Mouse (Mus musculus) hindbrain, embryonic 11.5 days (tissue): ENCODE data around the gene Cyp2d22. TPM values are rescaled to one million over a fixed set of nuclear protein-coding genes. Genes with fewer than 3 reads are reported as not detected.

Experiments
- ATAC-seq: fragments of 200-750 bp; cut with Nextera tagmentation; 2 replicates; pipeline ENCODE4 v1.8.0; 2017; ENCODE audit warnings: mild to moderate bottlenecking, moderate TSS enrichment, moderate library complexity; ENCODE audit not compliant: low FRiP score
- DNase-seq: peaks from one replicate; pipeline ENCODE4 v3.0.0-alpha.2; 2015; ENCODE audit warnings: low spot score
- H3K27ac ChIP-seq: fragments of 300-500 bp; sonication (generic); 2 replicates; pipeline ENCODE4 v1.5.1; 2014; ENCODE audit warnings: mild to moderate bottlenecking, low read depth, low read length
- H3K27me3 ChIP-seq: fragments of 300-500 bp; sonication (generic); 2 replicates; pipeline ENCODE4 v1.6.1; 2014; ENCODE audit warnings: mild to moderate bottlenecking, low read length, moderate library complexity, mixed read lengths; ENCODE audit not compliant: control insufficient read depth, insufficient read depth
- H3K36me3 ChIP-seq: fragments of 300-500 bp; sonication (generic); 2 replicates; pipeline ENCODE4 v1.6.1; 2014; ENCODE audit warnings: mild to moderate bottlenecking, low read length, moderate library complexity, mixed read lengths; ENCODE audit not compliant: control insufficient read depth, insufficient read depth
- H3K4me1 ChIP-seq: fragments of 300-500 bp; sonication (generic); replicated peaks from 2 replicates; pipeline ENCODE4 v1.6.1; 2014; ENCODE audit warnings: low read length, mixed read lengths; ENCODE audit not compliant: control insufficient read depth, insufficient read depth
- H3K4me2 ChIP-seq: fragments of 300-500 bp; sonication (generic); replicated peaks from 2 replicates; pipeline ENCODE4 v1.6.1; 2014; ENCODE audit warnings: mild to moderate bottlenecking, low read depth, low read length
- H3K4me3 ChIP-seq: fragments of 300-500 bp; sonication (generic); 2 replicates; pipeline ENCODE4 v1.5.1; 2014; ENCODE audit warnings: low read depth, low read length
- H3K9ac ChIP-seq: fragments of 300-500 bp; sonication (generic); 2 replicates; pipeline ENCODE4 v1.6.1; 2014; ENCODE audit warnings: low read depth, low read length
- H3K9me3 ChIP-seq: fragments of 300-500 bp; sonication (generic); 2 replicates; pipeline ENCODE4 v1.6.1; 2016; ENCODE audit warnings: low read length; ENCODE audit not compliant: control insufficient read depth
- WGBS: fragments of 180-500 bp; shearing (Covaris S2); extraction: QIAGEN DNeasy Blood & Tissue Kit; methylation state at CpG from one replicate; pipeline ENCODE4 v1.1.7; 2014; 5-methylcytosine and 5-hydroxymethylcytosine counted together
- polyA plus RNA-seq: library from polyadenylated mRNA; unstranded; fragments of >200 nt; fragmentation: Nextera tagmentation; extraction: Ambion mirVana; gene quantifications from 2 replicates; pipeline ENCODE4 v1.2.1, GENCODE M21; 2014

The Cyp2d22 gene
- 1.8 and 2.1 TPM in 2 replicates for polyA plus RNA-seq

DNA sequence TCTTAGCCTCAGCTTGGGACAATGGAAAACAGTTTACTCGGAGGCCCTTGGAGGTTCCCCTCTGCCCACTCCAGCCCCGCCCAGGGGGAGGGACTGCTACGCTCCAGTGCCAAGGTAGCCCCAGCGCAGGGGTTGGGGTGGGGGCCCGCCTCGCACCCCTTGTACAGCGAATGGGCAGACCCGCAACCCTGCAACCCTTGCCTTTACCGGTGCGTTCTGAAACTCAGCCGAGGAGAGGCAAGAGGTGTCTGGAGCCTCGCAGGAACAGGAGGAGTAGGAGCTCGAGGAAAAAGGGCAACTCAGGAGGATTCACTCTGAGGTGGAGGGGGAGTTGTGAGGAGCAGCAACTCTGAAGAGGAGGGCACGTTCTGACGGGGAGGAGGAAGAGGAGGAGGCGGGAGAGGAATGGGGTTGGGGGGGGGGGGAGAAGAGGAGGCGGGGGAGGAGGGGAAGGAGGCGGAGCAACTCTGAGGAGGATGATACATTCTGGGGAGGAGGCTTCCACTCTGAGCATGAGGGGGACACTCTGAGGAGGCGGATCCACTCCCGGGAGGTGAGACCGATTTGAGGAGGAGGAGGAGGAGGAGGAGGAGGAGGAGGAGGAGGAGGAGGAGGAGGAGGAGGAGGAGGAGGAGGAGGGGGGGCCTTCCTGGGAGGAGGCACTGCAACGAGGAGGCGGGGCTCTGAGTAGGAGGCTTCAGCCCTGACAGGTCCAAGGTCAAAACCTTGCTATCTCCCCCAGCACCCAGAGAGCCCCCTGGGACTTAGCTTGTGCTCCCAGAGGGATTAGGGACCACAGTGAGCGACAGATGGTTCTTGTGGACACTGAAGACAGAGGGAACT is at the start of gene Cyp2d22:
Cyp2d22 (minus strand) TSS at position 390 of the 843 bp plus-strand sequence.
- WGBS: 2% methylated on average over 16 of the region's 24 CpGs
- H3K9me3 ChIP-seq: no peaks in the 10 kb centered on the region
- ATAC-seq (peak; percentile 70), DNase-seq (peak; percentile 58)
- peak within 1 kb of the TSS; percentile 49; the same call in 1 of the 2 replicates for H3K9ac ChIP-seq
- no peaks in the 10 kb centered on the region for H3K36me3 ChIP-seq
- no peak within 1 kb of the TSS for H3K27ac ChIP-seq
- H3K4me1 ChIP-seq: no peaks in the 10 kb centered on the region
- H3K4me2 ChIP-seq: peak within 1 kb of the TSS; percentile 59
- H3K27me3 ChIP-seq: no peaks in the 10 kb centered on the region
- H3K4me3 ChIP-seq: peak within 1 kb of the TSS; percentile 30

DNA sequence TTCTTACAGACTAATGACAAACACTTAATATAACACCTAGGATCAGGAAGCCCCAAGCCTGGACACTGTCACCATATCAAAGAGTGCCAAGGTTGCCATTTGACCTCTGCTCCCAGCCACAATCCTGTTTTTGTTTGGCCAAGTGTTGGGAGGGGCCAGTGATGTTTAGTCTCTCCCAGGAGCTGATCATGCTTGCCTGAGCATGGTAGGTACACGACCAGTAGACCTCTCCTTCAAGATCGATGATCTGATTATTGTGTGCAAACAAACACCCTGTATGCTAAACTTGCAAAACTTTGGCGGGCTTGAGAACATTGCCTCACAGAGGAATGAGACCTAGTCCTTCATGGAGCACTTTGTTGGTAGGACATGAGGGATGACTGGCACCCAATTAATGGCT is 43.4 kb upstream of the Cyp2d22 start:
- no peaks in the 10 kb centered on the region for H3K27me3 ChIP-seq
- H3K9ac ChIP-seq: no peak overlapping the region
- no peaks in the 10 kb centered on the region for H3K36me3 ChIP-seq
- H3K27ac ChIP-seq: no peak overlapping the region
- no peak overlapping the region for H3K4me2 ChIP-seq
- DNase-seq: no peak
- ATAC-seq: no peak
- 86% methylated on average over 3 of the region's 3 CpGs for WGBS
- no peaks in the 10 kb centered on the region for H3K9me3 ChIP-seq
- no peak overlapping the region for H3K4me3 ChIP-seq
- no peaks in the 10 kb centered on the region for H3K4me1 ChIP-seq

DNA sequence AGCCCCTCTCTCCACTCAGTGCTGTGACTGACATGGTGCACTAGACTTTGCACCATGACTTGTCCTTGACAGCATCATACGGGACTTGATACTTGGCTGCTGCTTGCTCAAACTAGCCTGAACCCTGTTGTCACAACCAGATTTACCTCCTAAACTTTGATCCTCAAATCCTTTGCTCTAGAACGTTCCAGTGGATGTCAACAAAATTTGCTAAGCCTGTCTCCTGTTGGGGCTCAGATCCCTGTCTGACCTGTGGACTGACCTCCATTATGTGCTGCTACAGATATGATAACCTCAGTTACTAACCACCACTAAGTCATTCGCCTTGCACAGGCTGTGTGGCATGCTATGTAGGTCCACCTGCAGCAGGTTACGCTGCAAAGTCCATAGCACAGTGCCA is 42.9 kb upstream of the Cyp2d22 start:
- Histone ChIP-seq H3K9ac (no peak overlapping the region), H3K27ac (no peak overlapping the region), H3K4me3 (no peak overlapping the region), H3K36me3 (no peaks in the 10 kb centered on the region), H3K27me3 (no peaks in the 10 kb centered on the region), H3K4me2 (no peak overlapping the region), H3K9me3 (no peaks in the 10 kb centered on the region), H3K4me1 (no peaks in the 10 kb centered on the region)
- WGBS: 82% methylated on average over 4 of the region's 4 CpGs
- DNase-seq (no peak), ATAC-seq (no peak)

DNA sequence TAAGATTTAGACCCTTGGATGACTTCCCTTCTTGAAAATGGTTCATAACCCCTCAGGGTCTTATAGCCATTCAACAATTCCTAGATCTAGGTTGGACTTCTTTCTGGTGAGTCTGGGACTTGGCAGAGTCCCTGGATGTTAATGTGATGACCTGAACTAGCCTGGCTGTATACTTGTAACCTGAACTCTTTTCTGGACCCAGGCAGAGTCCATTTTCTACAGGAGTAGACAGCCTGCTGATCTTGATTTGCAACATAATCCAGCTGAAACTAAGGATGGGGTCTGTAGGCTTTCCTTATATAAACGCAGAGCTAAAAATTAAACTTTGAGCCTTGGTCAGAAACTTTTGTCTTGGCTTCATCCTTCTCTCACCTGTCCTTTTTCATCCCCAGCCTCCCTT is 38.6 kb upstream of the Cyp2d22 start:
- no peak overlapping the region for H3K9ac ChIP-seq
- DNase-seq (no peak), ATAC-seq (no peak)
- no peak overlapping the region for H3K4me3 ChIP-seq
- WGBS: 82% methylated on average over 1 of the region's 1 CpGs
- H3K27me3 ChIP-seq: no peaks in the 10 kb centered on the region
- H3K9me3 ChIP-seq: no peaks in the 10 kb centered on the region
- H3K36me3 ChIP-seq: no peaks in the 10 kb centered on the region
- 0 out of 2 replicates have a peak, but pooled peaks cover 2% of the 10 kb centered on the region for H3K4me1 ChIP-seq
- no peak overlapping the region for H3K4me2 ChIP-seq
- H3K27ac ChIP-seq: no peak overlapping the region

DNA sequence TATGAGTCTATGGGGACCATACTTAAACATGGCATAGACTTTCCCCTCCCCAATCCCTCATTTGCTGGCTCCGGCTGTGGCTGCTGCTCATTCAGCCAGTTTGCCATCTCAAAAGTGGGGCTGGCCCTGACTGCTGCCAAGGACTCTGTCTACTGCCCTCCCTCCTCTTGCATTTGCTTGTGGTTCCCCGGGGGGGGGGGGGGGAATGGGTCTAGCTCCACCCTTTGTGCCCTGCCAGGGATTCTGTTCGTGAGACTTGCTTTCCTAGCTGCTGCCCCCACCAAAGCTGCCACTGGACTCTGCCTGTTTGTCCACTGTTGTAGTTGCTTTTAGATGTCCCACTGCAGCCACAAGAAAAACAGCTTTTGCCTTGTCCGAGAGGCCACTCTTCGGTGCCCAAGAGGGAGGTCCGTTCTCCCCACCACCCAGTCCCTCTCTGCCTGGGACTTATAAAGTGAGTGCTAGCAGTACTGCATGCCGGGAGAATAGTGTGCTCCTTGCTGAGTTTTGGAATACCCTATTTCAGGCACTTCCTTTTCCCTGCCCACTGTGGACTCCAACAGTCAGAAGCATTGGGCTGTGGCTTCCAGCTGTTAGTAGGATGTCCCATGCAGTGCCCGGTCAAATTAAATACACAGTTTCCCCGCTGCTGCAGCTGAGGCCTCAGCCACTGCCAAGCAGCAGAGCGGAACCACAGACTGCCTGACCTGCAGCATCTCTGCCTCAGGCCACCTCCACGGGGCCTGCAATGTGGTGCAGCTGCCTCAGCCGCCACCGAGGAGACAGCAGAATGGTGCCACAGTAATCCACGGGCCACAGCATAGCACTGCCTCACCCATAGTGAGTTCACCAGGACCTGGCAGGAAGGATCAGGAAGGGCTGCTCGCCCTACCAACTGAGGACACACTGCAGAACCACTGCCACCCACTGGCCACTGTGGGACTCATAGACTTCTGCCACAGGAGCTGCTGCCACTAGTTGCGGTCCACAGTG is 37.0 kb upstream of the Cyp2d22 start:
- ATAC-seq: peak; percentile 85

GRCm38 (mm10) chr15:82407536-82407935 is 27.5 kb upstream of the Cyp2d22 start:
- no peak for ATAC-seq
- Histone ChIP-seq H3K27me3 (no peaks in the 10 kb centered on the region), H3K4me3 (no peak overlapping the region), H3K4me1 (no peaks in the 10 kb centered on the region), H3K9ac (no peak overlapping the region), H3K36me3 (no peaks in the 10 kb centered on the region), H3K4me2 (no peak overlapping the region), H3K9me3 (no peaks in the 10 kb centered on the region), H3K27ac (no peak overlapping the region)
- WGBS: 82% methylated on average over 4 of the region's 4 CpGs
- DNase-seq: no peak

More for the DNA sequence above, 37.0 kb upstream of the Cyp2d22 start:
- Histone ChIP-seq H3K4me3 (no peak overlapping the region), H3K4me2 (peak overlapping the region; percentile 35; the same call in 1 of the 2 replicates), H3K36me3 (no peaks in the 10 kb centered on the region), H3K9me3 (no peaks in the 10 kb centered on the region), H3K27me3 (no peaks in the 10 kb centered on the region), H3K9ac (no peak overlapping the region), H3K4me1 (0 out of 2 replicates have a peak, but pooled peaks cover 2% of the 10 kb centered on the region), H3K27ac (no peak overlapping the region)
- peak; percentile 69 for DNase-seq
- WGBS: 22% methylated on average over 16 of the region's 16 CpGs

- H3K27ac ChIP-seq: no peak within 1 kb of the TSS
- no peak within 1 kb of the TSS for H3K9ac ChIP-seq
- no peak within 1 kb of the TSS for H3K4me3 ChIP-seq
- WGBS: 93% methylated on average over 6 of the region's 6 CpGs
- H3K4me2 ChIP-seq: no peak within 1 kb of the TSS
- H3K9me3 ChIP-seq: no peaks in the 10 kb centered on the region
- DNase-seq (no peak), ATAC-seq (no peak)
- H3K36me3 ChIP-seq: no peaks in the 10 kb centered on the region
- no peaks in the 10 kb centered on the region for H3K27me3 ChIP-seq
- H3K4me1 ChIP-seq: no peaks in the 10 kb centered on the region
Observed at GRCm38 (mm10) chr15:82406981-82407380, 26.9 kb upstream of the Cyp2d22 start, which contains the start of gene Cyp2d10. Gene Cyp2d10, minus strand, starts transcription at chr15:82407195.

GRCm38 (mm10) chr15:82404163-82404562 is 24.1 kb upstream of the Cyp2d22 start:
- H3K9ac ChIP-seq: no peak overlapping the region
- no peaks in the 10 kb centered on the region for H3K9me3 ChIP-seq
- DNase-seq: no peak
- H3K4me1 ChIP-seq: no peaks in the 10 kb centered on the region
- 92% methylated on average over 3 of the region's 3 CpGs for WGBS
- H3K27ac ChIP-seq: no peak overlapping the region
- no peak overlapping the region for H3K4me2 ChIP-seq
- H3K4me3 ChIP-seq: no peak overlapping the region
- no peaks in the 10 kb centered on the region for H3K36me3 ChIP-seq
- H3K27me3 ChIP-seq: no peaks in the 10 kb centered on the region
- ATAC-seq: no peak
